Mouse (Mus musculus): ENCODE results near the gene Ifi27l2b. TPM values are rescaled to one million over a fixed set of nuclear protein-coding genes. Genes with fewer than 3 reads are reported as not detected.
"Not testable (repeated sequence)": the region's sequence is repeated elsewhere in the genome, so short reads cannot be mapped to it uniquely, and the experiment has no call there.

Ifi27l2b gene
- polyA plus RNA-seq, 1 experiment from 2014 or later, result not detected

DNA sequence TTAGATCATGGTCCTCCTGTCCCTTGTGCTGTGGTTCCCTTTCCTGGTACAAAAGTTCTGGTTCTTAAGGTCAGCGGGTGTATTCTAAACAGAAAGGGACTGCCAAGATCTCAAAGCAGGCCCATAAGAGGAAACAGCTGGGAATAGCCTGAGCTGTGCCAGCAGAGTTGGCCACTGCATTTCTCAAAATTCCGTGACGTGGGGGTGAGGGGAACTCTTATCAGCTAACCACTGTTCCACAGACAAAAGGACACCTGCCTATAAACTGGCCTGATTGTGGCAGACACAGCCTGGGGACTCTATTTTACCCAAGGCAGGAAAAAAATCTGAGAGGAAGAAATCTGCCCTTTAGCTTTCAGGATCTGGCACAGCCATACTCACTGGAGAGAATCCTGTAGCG, 30.3 kb upstream of the Ifi27l2b start:
- H3K9ac ChIP-seq (ENCODE audit: low read depth, low read length), result no peak overlapping the region
- 53% methylated on average over 4 of the region's 4 CpGs for WGBS
- H3K27me3 ChIP-seq (replicated peaks; ENCODE audit: control insufficient read depth, insufficient read depth, low read length), result no peaks in the 10 kb centered on the region
- H3K9me3 ChIP-seq (ENCODE audit: control insufficient read depth, low read length), result no peaks in the 10 kb centered on the region
- no peak overlapping the region for H3K27ac ChIP-seq (replicated peaks; ENCODE audit: low read depth, low read length)
- no peaks in the 10 kb centered on the region for H3K36me3 ChIP-seq (ENCODE audit: control insufficient read depth, insufficient read depth, low read length)
- H3K4me1 ChIP-seq (ENCODE audit: control insufficient read depth, insufficient read depth, low read length), result no peaks in the 10 kb centered on the region
- no peak overlapping the region for H3K4me2 ChIP-seq (ENCODE audit: low read depth, low read length)
- DNase-seq (ENCODE audit: low spot score) (peak; percentile 5), ATAC-seq (ENCODE audit: low read depth) (no peak)
- no peak overlapping the region for H3K4me3 ChIP-seq (ENCODE audit: low read depth, low read length)

DNA sequence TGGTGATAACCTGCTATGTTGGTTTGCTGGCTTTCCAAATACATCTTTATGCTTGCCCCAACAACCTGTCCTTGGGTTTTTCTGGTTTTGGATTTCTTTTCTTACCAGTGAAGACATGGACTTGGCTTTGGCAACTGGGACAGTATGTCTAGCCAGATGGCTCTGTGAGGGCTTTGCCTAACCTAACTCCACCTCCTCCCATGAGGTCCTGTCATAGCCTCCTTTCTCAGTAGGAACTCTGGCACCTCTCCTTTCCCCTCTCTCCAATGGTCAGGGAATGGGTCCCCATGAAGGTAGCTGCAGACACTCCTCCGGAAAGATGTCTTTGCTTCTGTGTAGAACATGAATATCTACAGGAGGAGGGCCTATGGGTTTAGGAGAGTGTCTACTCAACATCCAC, 29.7 kb upstream of the Ifi27l2b start:
- no peak overlapping the region for H3K4me2 ChIP-seq (ENCODE audit: low read depth, low read length)
- H3K36me3 ChIP-seq (ENCODE audit: control insufficient read depth, insufficient read depth, low read length), result no peaks in the 10 kb centered on the region
- H3K27me3 ChIP-seq (replicated peaks; ENCODE audit: control insufficient read depth, insufficient read depth, low read length), result no peaks in the 10 kb centered on the region
- no peak overlapping the region for H3K27ac ChIP-seq (replicated peaks; ENCODE audit: low read depth, low read length)
- ATAC-seq (ENCODE audit: low read depth) (no peak), DNase-seq (ENCODE audit: low spot score) (no peak)
- no peaks in the 10 kb centered on the region for H3K4me1 ChIP-seq (ENCODE audit: control insufficient read depth, insufficient read depth, low read length)
- WGBS, result 79% methylated on average over 1 of the region's 1 CpGs
- H3K9ac ChIP-seq (ENCODE audit: low read depth, low read length), result no peak overlapping the region
- H3K9me3 ChIP-seq (ENCODE audit: control insufficient read depth, low read length), result no peaks in the 10 kb centered on the region
- H3K4me3 ChIP-seq (ENCODE audit: low read depth, low read length), result no peak overlapping the region

DNA sequence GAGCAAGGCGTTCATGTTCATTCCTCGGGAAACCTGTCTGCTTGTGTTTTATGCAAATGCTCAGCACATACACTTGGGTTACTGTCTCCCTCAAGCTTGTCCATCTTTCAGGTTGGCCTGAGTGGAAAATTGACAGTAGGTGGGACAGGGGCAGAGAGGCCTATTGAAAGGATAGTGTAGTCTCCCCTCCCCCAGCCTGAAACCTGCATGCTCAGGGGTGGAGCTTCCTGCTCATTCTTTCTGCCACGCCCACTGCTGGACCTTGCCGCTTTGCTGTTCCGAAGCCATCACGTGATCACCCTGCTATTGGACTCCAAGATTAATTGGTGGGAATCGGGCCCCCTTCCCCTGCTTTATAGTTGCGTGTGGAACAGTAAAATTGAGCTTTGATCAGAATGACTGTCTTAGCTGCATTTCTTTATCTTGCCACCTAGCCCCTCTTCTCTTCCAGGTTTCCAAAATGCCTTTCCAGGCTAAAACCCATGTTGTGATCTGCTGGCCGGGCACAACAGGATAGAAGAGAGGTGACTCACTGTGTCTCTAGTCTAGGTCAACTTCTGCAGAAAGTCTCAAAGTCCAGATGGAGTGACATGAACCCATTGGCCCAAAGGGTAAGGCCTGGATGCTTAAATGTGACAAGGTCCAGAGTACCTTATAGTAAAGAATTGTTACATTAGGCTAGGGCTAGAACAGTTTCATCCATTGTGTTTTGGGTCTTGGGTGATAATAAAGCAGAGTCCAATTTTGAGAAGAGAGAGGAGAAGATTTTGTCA, 27.4 kb upstream of the Ifi27l2b start:
- H3K4me3 ChIP-seq (ENCODE audit: low read depth, low read length); DNase-seq (ENCODE audit: low spot score); ATAC-seq (ENCODE audit: low read depth); H3K9me3 ChIP-seq (ENCODE audit: control insufficient read depth, low read length); H3K4me2 ChIP-seq (ENCODE audit: low read depth, low read length); H3K36me3 ChIP-seq (ENCODE audit: control insufficient read depth, insufficient read depth, low read length); H3K27me3 ChIP-seq (replicated peaks; ENCODE audit: control insufficient read depth, insufficient read depth, low read length); H3K27ac ChIP-seq (replicated peaks; ENCODE audit: low read depth, low read length); H3K9ac ChIP-seq (ENCODE audit: low read depth, low read length); H3K4me1 ChIP-seq (ENCODE audit: control insufficient read depth, insufficient read depth, low read length): not testable (repeated sequence)
- 59% methylated on average over 9 of the region's 9 CpGs for WGBS

DNA sequence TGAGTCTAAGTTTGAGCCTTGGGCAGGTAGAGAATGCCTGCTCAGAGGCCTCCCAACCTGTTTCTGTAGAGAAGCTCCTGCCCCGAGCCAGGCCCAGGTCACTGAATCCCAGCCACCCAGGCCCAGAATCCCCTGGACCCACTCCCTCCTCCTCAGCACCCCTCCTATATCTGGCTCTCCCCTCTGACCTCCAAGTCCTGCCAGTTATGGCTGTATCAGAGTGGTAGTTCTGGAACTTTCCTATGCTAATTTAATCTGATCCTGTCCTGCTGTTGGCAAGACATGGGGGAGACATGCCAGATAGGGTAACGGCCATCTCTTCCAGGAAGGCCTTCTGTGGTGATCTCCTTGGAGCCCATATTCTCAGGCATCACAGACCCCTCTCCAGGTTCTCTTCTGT, 25.8 kb upstream of the Ifi27l2b start:
- WGBS, result 79% methylated on average over 2 of the region's 2 CpGs
- H3K9me3 ChIP-seq (ENCODE audit: control insufficient read depth, low read length), result no peaks in the 10 kb centered on the region
- H3K4me3 ChIP-seq (ENCODE audit: low read depth, low read length), result no peak overlapping the region
- H3K4me2 ChIP-seq (ENCODE audit: low read depth, low read length), result no peak overlapping the region
- H3K9ac ChIP-seq (ENCODE audit: low read depth, low read length), result no peak overlapping the region
- DNase-seq (ENCODE audit: low spot score) (no peak), ATAC-seq (ENCODE audit: low read depth) (no peak)
- H3K27ac ChIP-seq (replicated peaks; ENCODE audit: low read depth, low read length), result no peak overlapping the region
- no peaks in the 10 kb centered on the region for H3K36me3 ChIP-seq (ENCODE audit: control insufficient read depth, insufficient read depth, low read length)
- H3K27me3 ChIP-seq (replicated peaks; ENCODE audit: control insufficient read depth, insufficient read depth, low read length), result no peaks in the 10 kb centered on the region
- H3K4me1 ChIP-seq (ENCODE audit: control insufficient read depth, insufficient read depth, low read length), result no peaks in the 10 kb centered on the region

DNA sequence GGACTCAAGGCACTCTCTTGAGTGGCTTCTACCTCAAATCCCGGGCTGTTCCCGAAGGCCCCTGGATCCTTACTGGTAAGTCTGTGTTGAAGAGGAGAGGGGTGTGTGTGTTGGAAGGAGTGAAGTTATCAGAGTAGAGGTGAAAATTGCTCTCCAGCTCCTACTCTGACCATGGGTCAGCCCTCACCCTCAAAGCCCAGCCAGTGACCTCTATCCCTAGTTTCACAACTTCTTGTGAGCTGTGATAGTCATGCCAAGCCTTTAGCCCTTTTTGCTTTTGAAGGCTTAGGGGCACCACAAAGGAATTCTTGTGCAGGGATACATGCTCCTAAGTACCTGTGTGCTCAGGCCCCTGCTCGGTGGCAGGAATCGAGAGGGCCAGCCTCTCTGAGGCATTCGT, 24.6 kb upstream of the Ifi27l2b start:
- Histone ChIP-seq H3K27ac (replicated peaks; ENCODE audit: low read depth, low read length) (no peak overlapping the region), H3K4me2 (ENCODE audit: low read depth, low read length) (no peak overlapping the region), H3K4me1 (ENCODE audit: control insufficient read depth, insufficient read depth, low read length) (no peaks in the 10 kb centered on the region), H3K9ac (ENCODE audit: low read depth, low read length) (no peak overlapping the region), H3K27me3 (replicated peaks; ENCODE audit: control insufficient read depth, insufficient read depth, low read length) (no peaks in the 10 kb centered on the region), H3K9me3 (ENCODE audit: control insufficient read depth, low read length) (no peaks in the 10 kb centered on the region), H3K4me3 (ENCODE audit: low read depth, low read length) (no peak overlapping the region), H3K36me3 (ENCODE audit: control insufficient read depth, insufficient read depth, low read length) (no peaks in the 10 kb centered on the region)
- WGBS, result 72% methylated on average over 5 of the region's 5 CpGs
- DNase-seq (ENCODE audit: low spot score), result no peak
- ATAC-seq (ENCODE audit: low read depth), result no peak

DNA sequence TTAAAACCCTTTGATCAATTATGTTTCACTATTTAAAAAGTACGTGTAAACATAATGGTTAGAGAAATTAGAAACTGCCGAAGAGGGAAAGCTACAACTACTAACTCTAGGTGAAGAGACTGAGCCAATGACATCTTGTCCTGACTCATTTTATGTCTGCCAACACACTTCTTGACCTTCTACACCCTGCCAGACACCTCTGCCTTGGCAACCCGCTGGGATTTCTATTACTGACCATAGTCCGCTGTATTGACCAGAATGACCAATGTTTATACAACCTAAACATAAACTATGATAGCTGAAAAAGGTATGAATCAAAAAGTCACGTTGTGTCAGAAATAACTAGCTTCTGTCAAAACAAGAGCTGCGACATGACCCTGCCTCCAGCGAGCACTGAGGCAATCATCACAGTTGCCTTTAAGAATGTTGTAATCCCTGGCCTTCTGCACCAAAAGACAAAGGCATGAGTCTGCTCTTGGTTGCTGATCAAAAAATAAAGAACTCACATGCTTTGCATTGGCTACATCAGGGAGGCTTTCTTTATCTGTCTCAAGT, 20.5 kb upstream of the Ifi27l2b start:
- Histone ChIP-seq H3K4me3 (ENCODE audit: low read depth, low read length) (no peak overlapping the region), H3K4me1 (ENCODE audit: control insufficient read depth, insufficient read depth, low read length) (no peaks in the 10 kb centered on the region), H3K9me3 (ENCODE audit: control insufficient read depth, low read length) (no peaks in the 10 kb centered on the region), H3K27me3 (replicated peaks; ENCODE audit: control insufficient read depth, insufficient read depth, low read length) (no peaks in the 10 kb centered on the region), H3K4me2 (ENCODE audit: low read depth, low read length) (no peak overlapping the region), H3K9ac (ENCODE audit: low read depth, low read length) (no peak overlapping the region), H3K36me3 (ENCODE audit: control insufficient read depth, insufficient read depth, low read length) (no peaks in the 10 kb centered on the region), H3K27ac (replicated peaks; ENCODE audit: low read depth, low read length) (no peak overlapping the region)
- no peak for DNase-seq (ENCODE audit: low spot score)
- no peak for ATAC-seq (ENCODE audit: low read depth)
- WGBS, result 64% methylated on average over 7 of the region's 7 CpGs

DNA sequence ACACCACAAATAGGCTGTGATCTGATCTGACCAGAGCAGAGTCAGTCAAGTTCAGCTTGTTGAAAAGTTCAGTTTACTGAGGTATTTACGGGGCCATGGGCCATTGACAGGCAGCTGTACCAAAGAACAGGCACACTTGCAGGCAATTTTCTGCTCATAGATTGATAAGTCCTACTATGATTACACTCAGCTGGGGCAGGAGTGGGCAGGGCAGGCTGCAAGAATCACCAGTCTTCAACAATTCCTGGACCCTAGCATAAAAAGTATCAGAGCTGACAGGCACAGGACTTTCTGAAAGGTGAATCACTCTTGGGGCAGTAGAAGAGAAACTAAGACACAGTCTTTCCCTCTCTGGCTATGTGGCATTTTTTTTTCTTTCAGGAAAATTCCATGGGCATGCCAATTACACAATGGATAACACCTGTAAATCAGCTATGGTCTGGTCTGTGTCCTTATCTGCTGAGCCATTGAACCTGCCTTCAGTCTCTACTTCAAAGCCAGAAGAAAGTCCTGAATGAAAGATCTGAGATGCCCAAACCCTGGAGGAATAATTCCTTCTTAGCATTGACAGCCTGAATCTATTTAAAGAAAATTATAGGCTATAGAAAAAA, 19.9 kb upstream of the Ifi27l2b start:
- ATAC-seq (ENCODE audit: low read depth) (no peak), DNase-seq (ENCODE audit: low spot score) (no peak)
- H3K4me1 ChIP-seq (ENCODE audit: control insufficient read depth, insufficient read depth, low read length), result no peaks in the 10 kb centered on the region
- H3K4me3 ChIP-seq (ENCODE audit: low read depth, low read length), result no peak overlapping the region
- H3K27ac ChIP-seq (replicated peaks; ENCODE audit: low read depth, low read length), result no peak overlapping the region
- WGBS, result 45% methylated on average over 1 of the region's 1 CpGs
- no peak overlapping the region for H3K4me2 ChIP-seq (ENCODE audit: low read depth, low read length)
- H3K36me3 ChIP-seq (ENCODE audit: control insufficient read depth, insufficient read depth, low read length), result no peaks in the 10 kb centered on the region
- no peaks in the 10 kb centered on the region for H3K9me3 ChIP-seq (ENCODE audit: control insufficient read depth, low read length)
- H3K27me3 ChIP-seq (replicated peaks; ENCODE audit: control insufficient read depth, insufficient read depth, low read length), result no peaks in the 10 kb centered on the region
- no peak overlapping the region for H3K9ac ChIP-seq (ENCODE audit: low read depth, low read length)

DNA sequence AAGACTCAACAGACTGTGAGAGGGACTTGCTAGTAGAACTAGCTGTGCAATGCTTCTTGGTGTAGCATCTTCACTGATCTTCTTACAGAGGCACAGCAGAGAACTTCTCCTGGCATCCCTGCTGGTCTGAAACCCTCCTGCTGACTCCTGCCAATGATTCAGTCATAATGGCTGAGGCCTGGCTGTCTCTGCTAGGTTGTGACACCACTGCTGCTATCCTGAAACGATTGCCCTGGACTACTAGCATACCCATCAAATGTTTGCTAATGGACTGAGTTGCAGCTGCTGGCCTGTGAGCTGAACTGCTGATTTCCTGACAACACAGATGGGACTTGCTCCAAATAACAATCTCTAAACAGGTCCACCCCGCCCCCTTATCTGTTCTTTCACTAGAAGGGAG, 17.5 kb upstream of the Ifi27l2b start:
- H3K4me1 ChIP-seq (ENCODE audit: control insufficient read depth, insufficient read depth, low read length), result no peaks in the 10 kb centered on the region
- H3K4me3 ChIP-seq (ENCODE audit: low read depth, low read length), result no peak overlapping the region
- H3K9ac ChIP-seq (ENCODE audit: low read depth, low read length), result no peak overlapping the region
- ATAC-seq (ENCODE audit: low read depth) (no peak), DNase-seq (ENCODE audit: low spot score) (no peak)
- H3K27me3 ChIP-seq (replicated peaks; ENCODE audit: control insufficient read depth, insufficient read depth, low read length), result no peaks in the 10 kb centered on the region
- no peak overlapping the region for H3K4me2 ChIP-seq (ENCODE audit: low read depth, low read length)
- no peaks in the 10 kb centered on the region for H3K36me3 ChIP-seq (ENCODE audit: control insufficient read depth, insufficient read depth, low read length)
- no peak overlapping the region for H3K27ac ChIP-seq (replicated peaks; ENCODE audit: low read depth, low read length)
- 59% methylated on average over 2 of the region's 2 CpGs for WGBS
- H3K9me3 ChIP-seq (ENCODE audit: control insufficient read depth, low read length), result no peaks in the 10 kb centered on the region

DNA sequence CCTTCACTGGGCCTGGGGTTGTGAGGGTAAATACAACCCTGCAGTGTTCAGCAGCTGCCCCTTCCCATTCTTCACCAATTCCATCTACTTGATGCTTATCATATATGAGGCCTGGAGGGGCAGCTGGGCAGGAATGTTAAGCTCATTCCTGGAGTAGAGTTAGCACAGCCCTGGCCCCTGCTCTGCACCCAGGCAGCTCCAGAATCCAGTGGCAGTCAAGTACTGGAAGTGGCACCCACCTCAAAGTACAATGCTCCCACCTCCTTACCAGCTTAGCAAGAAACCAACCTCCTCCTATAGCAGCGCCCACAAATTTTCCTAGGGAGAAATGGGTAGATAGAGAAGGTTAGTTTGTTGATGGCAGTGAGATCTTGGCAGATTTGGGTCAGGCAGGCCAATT, 296 bp downstream of the Ifi27l2b start:
- H3K9me3 ChIP-seq (ENCODE audit: control insufficient read depth, low read length); H3K27ac ChIP-seq (replicated peaks; ENCODE audit: low read depth, low read length); H3K27me3 ChIP-seq (replicated peaks; ENCODE audit: control insufficient read depth, insufficient read depth, low read length); H3K4me1 ChIP-seq (ENCODE audit: control insufficient read depth, insufficient read depth, low read length); ATAC-seq (ENCODE audit: low read depth); H3K4me2 ChIP-seq (ENCODE audit: low read depth, low read length); H3K36me3 ChIP-seq (ENCODE audit: control insufficient read depth, insufficient read depth, low read length); H3K9ac ChIP-seq (ENCODE audit: low read depth, low read length); DNase-seq (ENCODE audit: low spot score); H3K4me3 ChIP-seq (ENCODE audit: low read depth, low read length): not testable (repeated sequence)
- no CpG with 5 or more reads among the region's 1 CpGs for WGBS
